Comparison of ENCODE assay signal across 8 mouse cellular contexts in the genomic region with DNA sequence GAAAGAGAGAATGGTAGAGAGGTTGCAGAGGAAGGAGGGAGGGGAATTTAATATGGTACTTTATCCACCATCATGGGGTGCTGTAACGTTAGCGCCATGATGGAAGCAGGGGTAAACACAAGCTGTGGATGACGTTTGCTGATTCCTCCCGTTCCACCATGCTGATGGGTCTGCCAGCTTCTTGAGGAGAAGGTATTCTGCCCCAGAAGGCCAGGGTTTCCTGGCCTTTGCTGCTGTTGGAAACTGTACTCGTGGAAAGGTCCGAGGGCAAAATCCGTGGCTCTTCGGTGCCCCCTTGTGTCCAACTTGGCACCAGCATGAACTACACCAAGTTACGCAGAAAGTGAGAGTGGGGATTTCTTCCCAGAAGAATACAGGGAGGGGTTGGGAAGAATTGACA.
DNase-seq lines count a peak whose midpoint lies in the region; ATAC-seq and TF ChIP-seq lines count a peak whose summit lies in the region.

No protein-coding gene starts in this region.

- intact Hi-C loops in left cerebral cortex, adult 2 months (cut with DNase I) = loop anchor here (5.0 to 10.0 kb wide), 3 partner anchors 550 to 1378 kb away; no protein-coding TSS in a partner anchor

- H3K4me1 ChIP-seq in small intestine, adult 2 months (ENCODE audit: control insufficient read depth, insufficient read depth, insufficient read length, low read length) = no peaks in the 10 kb centered on the region

- no peak overlapping the region for H3K4me3 ChIP-seq in left cerebral cortex, adult 2 months
- no peak overlapping the region for H3K4me3 ChIP-seq in small intestine, adult 2 months (ENCODE audit: low read depth, low read length)

- H3K27ac ChIP-seq in left cerebral cortex, adult 2 months = peak overlapping the region; percentile 50; the same call in 1 of the 2 replicates
- no peak overlapping the region for H3K27ac ChIP-seq in small intestine, adult 2 months (ENCODE audit: insufficient read depth, low read depth, low read length)

- ATAC-seq in monocyte, adult 5-6 weeks (replicated peaks; ENCODE audit: insufficient number of reproducible peaks, low FRiP score, low TSS enrichment, poor library complexity, severe bottlenecking) = no peak

- DNase-seq in ZHBTc4 (ENCODE audit: low read depth, low spot score) = peak; percentile 77
- DNase-seq in cerebellum, adult 9-10 months = peak; percentile 46
- peak; percentile 32 to 71 for DNase-seq in frontal cortex, postnatal 10 days (ENCODE audit: low spot score in 2 of 2)
- DNase-seq in hindlimb bud, embryonic 11.5 days (ENCODE audit: extremely low spot score, low read depth, low spot score) = peak; percentile 57
- DNase-seq in left cerebral cortex, adult 2 months (ENCODE audit: extremely low spot score in 1 of 2, low spot score in 2 of 2) = peak; percentile 70 to 82
- peak; percentile 82 for DNase-seq in mesoderm, embryonic 11.5 days (ENCODE audit: low read depth, low spot score)

- TF ChIP-seq POLR2A in small intestine, adult 2 months (IDR thresholded peaks at IDR 0.05; ENCODE audit: low read depth, low read length) = no peak

- no peaks in the 10 kb centered on the region for H3K27me3 ChIP-seq in small intestine, adult 2 months (ENCODE audit: control insufficient read depth, insufficient read depth, low read length)

- no peaks in the 10 kb centered on the region for H3K36me3 ChIP-seq in small intestine, adult 2 months (ENCODE audit: control insufficient read depth, insufficient read depth, low read length)

- TF ChIP-seq CTCF in left cerebral cortex, adult 2 months (IDR thresholded peaks at IDR 0.05) = peak; percentile 82
- TF ChIP-seq CTCF in small intestine, adult 2 months (IDR thresholded peaks at IDR 0.05; ENCODE audit: extremely low read depth, insufficient read length, insufficient replicate concordance, low read depth, low read length) = peak; percentile 72; the same call in 1 of the 2 replicates

- WGBS in small intestine, adult 2 months = 13% methylated on average over 9 of the region's 9 CpGs
